Mouse (Mus musculus): ENCODE measurements around the gene Fut8. TPM values are rescaled to one million over a fixed set of nuclear protein-coding genes. Genes with fewer than 3 reads are reported as not detected.
"Not testable (repeated sequence)": the region's sequence is repeated elsewhere in the genome, so short reads cannot be mapped to it uniquely, and the experiment has no call there.

Fut8 gene
- polyA plus RNA-seq, 1 experiment from 2014 or later = 36.5 TPM

GRCm38 (mm10) chr12:77222272-77222874 is 15.6 kb upstream of the Fut8 start:
- DNase-seq (ENCODE audit: low spot score) = no peak

GRCm38 (mm10) chr12:77223595-77223994 is 14.3 kb upstream of the Fut8 start:
- no peak for DNase-seq (ENCODE audit: low spot score)

GRCm38 (mm10) chr12:77224121-77224520 is 13.8 kb upstream of the Fut8 start:
- no peak for DNase-seq (ENCODE audit: low spot score)

GRCm38 (mm10) chr12:77224891-77225290 is 13.0 kb upstream of the Fut8 start:
- DNase-seq (ENCODE audit: low spot score) = no peak

- no peak for DNase-seq (ENCODE audit: low spot score)
Observed at GRCm38 (mm10) chr12:77225727-77226126, 12.2 kb upstream of the Fut8 start.

GRCm38 (mm10) chr12:77235958-77236357 is 2.0 kb upstream of the Fut8 start:
- DNase-seq (ENCODE audit: low spot score) = no peak

- DNase-seq (ENCODE audit: low spot score) = peak; percentile 94
Observed at GRCm38 (mm10) chr12:77238531-77239389, 835 bp downstream of the Fut8 start.

- DNase-seq (ENCODE audit: low spot score) = peak; percentile 55
Observed at GRCm38 (mm10) chr12:77239390-77240061, 1.6 kb downstream of the Fut8 start.

GRCm38 (mm10) chr12:77240372-77240771 is 2.4 kb downstream of the Fut8 start:
- peak; percentile 22 for DNase-seq (ENCODE audit: low spot score)

- DNase-seq (ENCODE audit: low spot score) = peak; percentile 66
Observed at GRCm38 (mm10) chr12:77240839-77241238, 2.9 kb downstream of the Fut8 start.

- peak; percentile 37 for DNase-seq (ENCODE audit: low spot score)
Observed at GRCm38 (mm10) chr12:77262650-77263049, 24.7 kb downstream of the Fut8 start.

GRCm38 (mm10) chr12:77263816-77264215 is 25.9 kb downstream of the Fut8 start:
- no peak for DNase-seq (ENCODE audit: low spot score)

- DNase-seq (ENCODE audit: low spot score) = no peak
Observed at GRCm38 (mm10) chr12:77270694-77271093, 32.8 kb downstream of the Fut8 start.

GRCm38 (mm10) chr12:77288507-77288906 is 50.6 kb downstream of the Fut8 start:
- no peak for DNase-seq (ENCODE audit: low spot score)

GRCm38 (mm10) chr12:77291017-77291416 is 53.1 kb downstream of the Fut8 start:
- no peak for DNase-seq (ENCODE audit: low spot score)

- DNase-seq (ENCODE audit: low spot score) = not testable (repeated sequence)
Observed at GRCm38 (mm10) chr12:77291864-77292263, 53.9 kb downstream of the Fut8 start.

- no peak for DNase-seq (ENCODE audit: low spot score)
Observed at GRCm38 (mm10) chr12:77292375-77293258, 54.7 kb downstream of the Fut8 start.

- no peak for DNase-seq (ENCODE audit: low spot score)
Observed at GRCm38 (mm10) chr12:77296119-77296518, 58.2 kb downstream of the Fut8 start.

- DNase-seq (ENCODE audit: low spot score) = no peak
Observed at GRCm38 (mm10) chr12:77297114-77297513, 59.2 kb downstream of the Fut8 start.

- DNase-seq (ENCODE audit: low spot score) = no peak
Observed at GRCm38 (mm10) chr12:77297858-77298257, 59.9 kb downstream of the Fut8 start.

- no peak for DNase-seq (ENCODE audit: low spot score)
Observed at GRCm38 (mm10) chr12:77302011-77302410, 64.1 kb downstream of the Fut8 start.
